Mouse (Mus musculus): ENCODE results near the gene Tubb2a.
"Not testable (repeated sequence)": the region's sequence is repeated elsewhere in the genome, so short reads cannot be mapped to it uniquely, and the experiment has no call there.

Tubb2a gene

GRCm38 (mm10) chr13:34089358-34089757 lies 11.6 kb upstream of the Tubb2a start:
- no peak for DNase-seq (ENCODE audit: low spot score)

- DNase-seq (ENCODE audit: low spot score) = no peak
Observed at GRCm38 (mm10) chr13:34088871-34089288, 11.1 kb upstream of the Tubb2a start.

- DNase-seq (ENCODE audit: low spot score) = not testable (repeated sequence)
Observed at GRCm38 (mm10) chr13:34088201-34088649, 10.4 kb upstream of the Tubb2a start.

GRCm38 (mm10) chr13:34087052-34087812 lies 9.4 kb upstream of the Tubb2a start:
- no peak for DNase-seq (ENCODE audit: low spot score)

GRCm38 (mm10) chr13:34084026-34084750 lies 6.4 kb upstream of the Tubb2a start:
- DNase-seq (ENCODE audit: low spot score) = no peak

GRCm38 (mm10) chr13:34081926-34082325 lies 4.1 kb upstream of the Tubb2a start:
- DNase-seq (ENCODE audit: low spot score) = no peak

- DNase-seq (ENCODE audit: low spot score) = no peak
Observed at GRCm38 (mm10) chr13:34079801-34080200, 2.0 kb upstream of the Tubb2a start.

- no peak for DNase-seq (ENCODE audit: low spot score)
Observed at GRCm38 (mm10) chr13:34078500-34079280, 883 bp upstream of the Tubb2a start.

GRCm38 (mm10) chr13:34076561-34077491 lies 981 bp downstream of the Tubb2a start:
- DNase-seq (ENCODE audit: low spot score) = no peak

GRCm38 (mm10) chr13:34075893-34076292 lies 1.9 kb downstream of the Tubb2a start:
- DNase-seq (ENCODE audit: low spot score) = not testable (repeated sequence)

- DNase-seq (ENCODE audit: low spot score) = not testable (repeated sequence)
Observed at GRCm38 (mm10) chr13:34074441-34074840, 3.4 kb downstream of the Tubb2a start.

- no peak for DNase-seq (ENCODE audit: low spot score)
Observed at GRCm38 (mm10) chr13:34072847-34073246, 5.0 kb downstream of the Tubb2a start.

- no peak for DNase-seq (ENCODE audit: low spot score)
Observed at GRCm38 (mm10) chr13:34071836-34072235, 6.0 kb downstream of the Tubb2a start.

- no peak for DNase-seq (ENCODE audit: low spot score)
Observed at GRCm38 (mm10) chr13:34070296-34070695, 7.5 kb downstream of the Tubb2a start.

- no peak for DNase-seq (ENCODE audit: low spot score)
Observed at GRCm38 (mm10) chr13:34066351-34066750, 11.5 kb downstream of the Tubb2a start.

GRCm38 (mm10) chr13:34062466-34062865 lies 15.3 kb downstream of the Tubb2a start:
- no peak for DNase-seq (ENCODE audit: low spot score)

- no peak for DNase-seq (ENCODE audit: low spot score)
Observed at GRCm38 (mm10) chr13:34060061-34060460, 17.7 kb downstream of the Tubb2a start.

- DNase-seq (ENCODE audit: low spot score) = no peak
Observed at GRCm38 (mm10) chr13:34057252-34057651, 20.6 kb downstream of the Tubb2a start.

- no peak for DNase-seq (ENCODE audit: low spot score)
Observed at GRCm38 (mm10) chr13:34054983-34055382, 22.8 kb downstream of the Tubb2a start.

GRCm38 (mm10) chr13:34054391-34054790 lies 23.4 kb downstream of the Tubb2a start:
- DNase-seq (ENCODE audit: low spot score) = no peak

- DNase-seq (ENCODE audit: low spot score) = no peak
Observed at GRCm38 (mm10) chr13:34053673-34054282, 24.0 kb downstream of the Tubb2a start.

Data from ovary, postnatal 10 days (tissue).